Mouse (Mus musculus) cerebellum, adult 11 months (tissue): ENCODE results near the gene Rab3gap1.

ENCODE experiments used
- DNase-seq: peaks from one replicate; pipeline ENCODE4 v3.0.0; 2022

Rab3gap1 gene

GRCm38 (mm10) chr1:127868300-127869261 is at the start of gene Rab3gap1:
TSS of gene Rab3gap1 (plus strand) at chr1:127868773.
- peak; percentile 88 for DNase-seq

GRCm38 (mm10) chr1:127827325-127827724 is 41.2 kb upstream of the Rab3gap1 start:
- peak; percentile 6 for DNase-seq

- no peak for DNase-seq
These were observed 38.2 kb upstream of the Rab3gap1 start for GRCm38 (mm10) chr1:127830215-127830921.

- no peak for DNase-seq
These were observed 34.9 kb upstream of the Rab3gap1 start for GRCm38 (mm10) chr1:127833714-127834113.

GRCm38 (mm10) chr1:127834202-127834601 is 34.4 kb upstream of the Rab3gap1 start:
- DNase-seq: no peak

GRCm38 (mm10) chr1:127836619-127837018 is 32.0 kb upstream of the Rab3gap1 start:
- no peak for DNase-seq

GRCm38 (mm10) chr1:127838602-127839001 is 30.0 kb upstream of the Rab3gap1 start:
- no peak for DNase-seq

- DNase-seq: no peak
These were observed 23.1 kb upstream of the Rab3gap1 start for GRCm38 (mm10) chr1:127845472-127845871.

- DNase-seq: no peak
These were observed 18.4 kb upstream of the Rab3gap1 start for GRCm38 (mm10) chr1:127850075-127850610.

- no peak for DNase-seq
These were observed 13.9 kb upstream of the Rab3gap1 start, which contains the start of gene Map3k19 for GRCm38 (mm10) chr1:127854486-127855222. TSS of gene Map3k19 (minus strand) at chr1:127855031.

- no peak for DNase-seq
These were observed 9.5 kb upstream of the Rab3gap1 start for GRCm38 (mm10) chr1:127858945-127859648.

GRCm38 (mm10) chr1:127859799-127860400 is 8.7 kb upstream of the Rab3gap1 start:
- DNase-seq: no peak

- DNase-seq: no peak
These were observed 8.1 kb upstream of the Rab3gap1 start for GRCm38 (mm10) chr1:127860492-127860891.

GRCm38 (mm10) chr1:127861900-127862299 is 6.7 kb upstream of the Rab3gap1 start:
- DNase-seq: no peak

GRCm38 (mm10) chr1:127863806-127864205 is 4.8 kb upstream of the Rab3gap1 start:
- no peak for DNase-seq

- no peak for DNase-seq
These were observed 703 bp downstream of the Rab3gap1 start for GRCm38 (mm10) chr1:127869276-127869675.

- DNase-seq: no peak
These were observed 30.8 kb downstream of the Rab3gap1 start for GRCm38 (mm10) chr1:127899401-127899800.

GRCm38 (mm10) chr1:127904774-127905385 is 36.3 kb downstream of the Rab3gap1 start:
- DNase-seq: no peak

GRCm38 (mm10) chr1:127913116-127913515 is 44.5 kb downstream of the Rab3gap1 start:
- no peak for DNase-seq

GRCm38 (mm10) chr1:127915316-127915715 is 46.7 kb downstream of the Rab3gap1 start:
- DNase-seq: no peak

- DNase-seq: no peak
These were observed 47.2 kb downstream of the Rab3gap1 start for GRCm38 (mm10) chr1:127915802-127916201.
